Mouse (Mus musculus): ENCODE measurements at regions not wholly inside any gene's neighbourhood (a gene's known extent, or its start where the extent isn't known, plus 50 kb on each side); places are given as distances from the start of the nearest gene placed in this dataset.

- no peak for TF ChIP-seq POLR2A (IDR thresholded peaks at IDR 0.05; ENCODE audit: low read depth, low read length)
- no peak for TF ChIP-seq CTCF (conservative IDR thresholded peaks at IDR 0.05; ENCODE audit: insufficient read depth, insufficient read length, low read depth, low read length)
Measured at GRCm38 (mm10) chr19:51226932-51227331, 548.5 kb upstream of the Sorcs1 start.
